Mouse (Mus musculus) CH12.LX (cell line): ENCODE measurements around the gene Med19. TPM values are rescaled to one million over a fixed set of nuclear protein-coding genes. Genes with fewer than 3 reads are reported as not detected.
"Not testable (repeated sequence)": the region's sequence is repeated elsewhere in the genome, so short reads cannot be mapped to it uniquely, and the experiment has no call there.

Experiments
- DNase-seq: peaks from one replicate; pipeline ENCODE4 v3.0.0-alpha.2; 2013; ENCODE audit errors: extremely low read depth
- H3K27ac ChIP-seq: 2 replicates; pipeline ENCODE4 v1.5.1; 2012; ENCODE audit warnings: low read depth, mild to moderate bottlenecking, control low read depth, moderate library complexity; ENCODE audit not compliant: insufficient read depth
- H3K27me3 ChIP-seq: replicated peaks from 2 replicates; pipeline ENCODE3; 2012; ENCODE audit warnings: inconsistent platforms
- H3K36me3 ChIP-seq, 2 experiments: replicated peaks in 1 of 2; 2 replicates each; pipeline versions ENCODE3 to v1.6.1; 2012; ENCODE audit warnings: inconsistent platforms in 1 of 2, low read length in 1 of 2, mild to moderate bottlenecking in 1 of 2, mixed read lengths in 1 of 2, moderate library complexity in 1 of 2; ENCODE audit not compliant: control insufficient read depth in 1 of 2, insufficient read depth in 1 of 2
- H3K4me1 ChIP-seq, 2 experiments: 2 replicates each; pipeline ENCODE4 v1.6.1; 2012; ENCODE audit warnings: inconsistent platforms in 1 of 2, moderate library complexity in 1 of 2; ENCODE audit not compliant: insufficient read depth in 2 of 2, control insufficient read depth in 1 of 2
- H3K4me2 ChIP-seq: 2 replicates; pipeline ENCODE4 v1.6.1; 2012; ENCODE audit warnings: low read depth, mild to moderate bottlenecking, control low read depth; ENCODE audit not compliant: poor library complexity, insufficient read depth, severe bottlenecking
- H3K4me3 ChIP-seq, 3 experiments: fragments of 150-350 bp in 1 of 3; sonication (generic) in 1 of 3; replicated peaks in 1 of 3; 2 replicates each; pipeline versions ENCODE3 to v1.5.1; 2011 to 2012; ENCODE audit warnings: low read depth in 2 of 3, low read length in 2 of 3, mild to moderate bottlenecking in 2 of 3, moderate library complexity in 2 of 3, control low read depth in 1 of 3, improper control_type of control experiment in 1 of 3, inconsistent platforms in 1 of 3, mixed read lengths in 1 of 3; ENCODE audit not compliant: poor library complexity in 1 of 3
- H3K79me2 ChIP-seq: replicated peaks from 2 replicates; pipeline ENCODE4 v1.6.1; 2012; ENCODE audit warnings: mild to moderate bottlenecking, moderate library complexity; ENCODE audit not compliant: control insufficient read depth, poor library complexity, insufficient read depth, severe bottlenecking; ENCODE audit errors: extremely low read depth
- H3K9ac ChIP-seq: 2 replicates; pipeline ENCODE4 v1.6.1; 2012; ENCODE audit warnings: low read depth, mild to moderate bottlenecking, control low read depth, moderate library complexity; ENCODE audit not compliant: insufficient read depth
- H3K9me3 ChIP-seq: replicated peaks from 2 replicates; pipeline ENCODE3; 2012; ENCODE audit warnings: low read length, inconsistent platforms, mixed read lengths
- CHD1 ChIP-seq: IDR thresholded peaks from 2 replicates; pipeline ENCODE4 v1.6.1; 2012; ENCODE audit warnings: low read depth, low read length, improper control_type of control experiment, inconsistent platforms
- ELF1 ChIP-seq: IDR thresholded peaks from 2 replicates; pipeline ENCODE4 v1.6.1; 2014; ENCODE audit warnings: low read depth, mild to moderate bottlenecking, inconsistent platforms, low read length, improper control_type of control experiment
- EP300 ChIP-seq: IDR thresholded peaks from 2 replicates; pipeline ENCODE4 v1.6.1; 2011; ENCODE audit warnings: low read length, improper control_type of control experiment
- GABPA ChIP-seq: IDR thresholded peaks from 2 replicates; pipeline ENCODE4 v1.6.1; 2012; ENCODE audit warnings: low read depth, low read length, improper control_type of control experiment, inconsistent platforms; ENCODE audit not compliant: insufficient replicate concordance
- IRF4 ChIP-seq: IDR thresholded peaks from 2 replicates; pipeline ENCODE4 v1.6.1; 2014; ENCODE audit warnings: low read depth, mild to moderate bottlenecking, inconsistent platforms, low read length, improper control_type of control experiment
- KAT2A ChIP-seq: IDR thresholded peaks from 2 replicates; pipeline ENCODE4 v1.6.1; 2012; ENCODE audit warnings: low read length, improper control_type of control experiment, inconsistent platforms; ENCODE audit not compliant: insufficient replicate concordance
- MAFK ChIP-seq: IDR thresholded peaks from 2 replicates; pipeline ENCODE4 v1.6.1; 2011; ENCODE audit warnings: low read length, improper control_type of control experiment; ENCODE audit not compliant: insufficient replicate concordance
- MAZ ChIP-seq: IDR thresholded peaks from 2 replicates; pipeline ENCODE4 v1.6.1; 2012; ENCODE audit warnings: low read depth, mild to moderate bottlenecking, inconsistent platforms, low read length, improper control_type of control experiment, moderate library complexity
- MEF2A ChIP-seq: IDR thresholded peaks from 2 replicates; pipeline ENCODE4 v1.6.1; 2014; ENCODE audit warnings: low read depth, mild to moderate bottlenecking, inconsistent platforms, low read length, improper control_type of control experiment, borderline replicate concordance
- MXI1 ChIP-seq: IDR thresholded peaks from 2 replicates; pipeline ENCODE4 v1.6.1; 2011; ENCODE audit warnings: mild to moderate bottlenecking, low read depth, low read length, improper control_type of control experiment
- MYC ChIP-seq: IDR thresholded peaks from 2 replicates; pipeline ENCODE4 v1.6.1; 2011; ENCODE audit warnings: low read depth, mild to moderate bottlenecking, improper control_type of control experiment, low read length
- NELFE ChIP-seq: IDR thresholded peaks from 2 replicates; pipeline ENCODE4 v1.6.1; 2011; ENCODE audit warnings: low read depth, low read length, improper control_type of control experiment
- PAX5 ChIP-seq: IDR thresholded peaks from 2 replicates; pipeline ENCODE4 v1.6.1; 2012; ENCODE audit warnings: low read length, inconsistent platforms, mixed read lengths
- POLR2A ChIP-seq: IDR thresholded peaks from 2 replicates; pipeline ENCODE4 v1.6.1; 2011; ENCODE audit warnings: low read depth, mild to moderate bottlenecking, improper control_type of control experiment, low read length
- RAD21 ChIP-seq: IDR thresholded peaks from 2 replicates; pipeline ENCODE4 v1.6.1; 2011; ENCODE audit warnings: low read depth, mild to moderate bottlenecking, low read length, improper control_type of control experiment, moderate library complexity
- RCOR1 ChIP-seq: conservative IDR thresholded peaks from 2 replicates; pipeline ENCODE4 v1.6.1; 2012; ENCODE audit warnings: low read depth, mild to moderate bottlenecking, inconsistent platforms, low read length, improper control_type of control experiment
- TBP ChIP-seq: conservative IDR thresholded peaks from 2 replicates; pipeline ENCODE4 v1.6.1; 2011; ENCODE audit warnings: low read depth, low read length, improper control_type of control experiment
- UBTF ChIP-seq: IDR thresholded peaks from 2 replicates; pipeline ENCODE4 v1.6.1; 2012; ENCODE audit warnings: low read depth, mild to moderate bottlenecking, inconsistent platforms, low read length, improper control_type of control experiment, moderate library complexity
- USF1 ChIP-seq: IDR thresholded peaks from 2 replicates; pipeline ENCODE4 v1.6.1; 2014; ENCODE audit warnings: low read depth, mild to moderate bottlenecking, inconsistent platforms, low read length, improper control_type of control experiment
- ZKSCAN1 ChIP-seq: IDR thresholded peaks from 2 replicates; pipeline ENCODE4 v1.6.1; 2012; ENCODE audit warnings: low read depth, inconsistent platforms, low read length, improper control_type of control experiment, borderline replicate concordance
- ZMIZ1 ChIP-seq: IDR thresholded peaks from 2 replicates; pipeline ENCODE4 v1.6.1; 2012; ENCODE audit warnings: low read depth, mild to moderate bottlenecking, inconsistent platforms, low read length, improper control_type of control experiment
- ZNF384 ChIP-seq: IDR thresholded peaks from 2 replicates; pipeline ENCODE4 v1.6.1; 2012; ENCODE audit warnings: low read depth, low read length, improper control_type of control experiment, inconsistent platforms
- dilution Hi-C: fragments of 300-500 bp; cut with MboI; formaldehyde crosslinking; loops from 2 replicates; pipeline ENCODE4 v1.14.3; 2020; ENCODE audit warnings: low sequenced_read_pairs; ENCODE audit not compliant: extremely low pct_unique_long_range_greater_than_20kb, extremely low pct_ligation_motif_present
- in situ Hi-C: fragments of 300-500 bp; cut with MboI; formaldehyde crosslinking; loops from 3 replicates; pipeline ENCODE4 v1.14.3; 2019; ENCODE audit warnings: low sequenced_read_pairs, low pct_ligation_motif_present, low pct_unique_long_range_greater_than_20kb, mixed read lengths
- polyA plus RNA-seq: library from polyadenylated mRNA; unstranded; fragments of >175 nt; gene quantifications from 2 replicates; pipeline ENCODE4 v1.2.1, GENCODE M21; 2012; ENCODE audit warnings: low read depth; ENCODE audit not compliant: insufficient read length
- total RNA-seq, 2 experiments: library from RNA; depleted of rRNA; stranded (reverse); fragments of 300-350 nt in 1 of 2; fragments of >200 nt in 1 of 2; gene quantifications; 2 replicates each; pipeline ENCODE4 v1.2.3; 2012 to 2014

Med19 gene
- total and polyA plus RNA-seq, 3 experiments: 10.7 to 25.9 (median 23.1) TPM

DNA sequence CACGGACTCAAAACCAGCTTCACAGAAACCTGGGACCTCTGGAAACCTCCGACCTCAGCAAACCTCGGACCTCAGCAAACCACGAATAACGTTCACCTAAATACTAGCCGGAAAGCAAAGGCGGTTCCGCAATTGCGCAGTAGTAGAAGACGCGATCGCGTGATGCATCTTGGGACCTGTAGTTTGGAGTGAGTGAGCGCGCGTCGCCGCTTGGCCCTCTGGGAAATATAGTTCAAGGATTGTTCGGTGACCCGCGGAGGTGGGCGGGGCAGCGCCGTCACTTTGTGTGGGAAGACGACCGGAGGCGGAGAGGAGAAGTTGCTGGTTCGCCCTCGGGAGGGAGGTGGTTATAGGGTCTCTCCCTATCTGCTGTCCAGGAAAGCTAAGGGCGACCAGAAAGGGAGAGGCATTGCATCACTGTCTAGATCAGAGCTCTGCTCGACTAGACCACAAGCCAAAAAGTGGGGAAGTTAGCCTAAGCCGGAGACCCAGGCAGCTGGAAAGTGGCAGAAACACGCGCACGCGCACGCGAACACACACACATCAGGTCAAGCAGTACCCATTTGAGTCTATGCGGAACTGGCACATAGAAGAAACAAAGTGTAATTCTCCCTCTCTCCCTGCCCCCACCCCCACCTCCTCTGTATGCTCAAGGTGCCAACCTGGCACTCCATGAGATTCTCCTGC, 49.1 kb downstream of the Med19 start, which contains the start of gene Clp1 (continued):
- no peak for TF ChIP-seq PAX5
- TF ChIP-seq MEF2A: 0 out of 2 replicates have a peak, but pooled peaks have one; percentile 63
- no peak for TF ChIP-seq ZKSCAN1
- TF ChIP-seq NELFE: peak; percentile 92
- TF ChIP-seq TBP: peak; percentile 89
- peak; percentile 78; the same call in 1 of the 2 replicates for TF ChIP-seq GABPA

GRCm38 (mm10) chr2:84728191-84728590, 50.0 kb downstream of the Med19 start:
- in situ Hi-C loops, H3K27ac ChIP-seq, DNase-seq, H3K9me3 ChIP-seq, dilution Hi-C loops, H3K4me2 ChIP-seq, H3K27me3 ChIP-seq: not testable (repeated sequence)
- Histone ChIP-seq H3K9ac (peak overlapping the region; percentile 98; the same call in 1 of the 2 replicates), H3K4me1 (peaks cover 8 to 33% of the 10 kb centered on the region in 2 experiments), H3K79me2 (peaks cover 30% of the 10 kb centered on the region), H3K4me3 (peak overlapping the region in 1 of 3 experiments; percentile 76), H3K36me3 (peaks cover 16 to 27% of the 10 kb centered on the region in 2 experiments)

DNA sequence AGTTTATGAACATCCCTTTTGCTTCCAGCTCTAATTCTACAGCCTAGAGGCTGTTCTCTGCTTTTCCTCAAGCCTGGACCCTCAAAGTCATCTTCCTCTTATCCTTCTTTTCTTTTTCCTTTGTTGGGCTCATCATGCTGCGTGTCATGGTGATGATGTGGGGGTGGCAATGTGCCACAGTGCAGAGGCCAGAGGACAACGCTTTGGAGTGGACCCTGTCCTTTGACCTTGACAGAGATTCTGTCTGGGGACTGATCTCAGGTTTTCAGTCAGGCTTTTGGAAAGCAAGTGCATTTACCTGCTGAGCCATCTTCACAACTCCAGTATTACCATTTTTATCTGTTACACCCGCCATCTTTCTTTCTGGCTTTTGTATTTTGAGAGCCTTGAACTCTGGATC, 53.0 kb downstream of the Med19 start:
- Histone ChIP-seq H3K27ac (no peak overlapping the region), H3K9ac (no peak overlapping the region), H3K4me3 (no peak overlapping the region), H3K4me2 (no peak overlapping the region), H3K36me3 (no peaks in the 10 kb centered on the region), H3K4me1 (peaks cover 3% of the 10 kb centered on the region in 2 experiments; a peak in 3 of 4 replicates), H3K79me2 (peaks cover 8% of the 10 kb centered on the region), H3K27me3 (peaks cover 11% of the 10 kb centered on the region), H3K9me3 (no peaks in the 10 kb centered on the region)
- dilution Hi-C loops: no loop called here
- no peak for DNase-seq
- TF ChIP-seq CHD1 (no peak), KAT2A (no peak), UBTF (no peak), RCOR1 (no peak), MAFK (no peak), USF1 (no peak), ZKSCAN1 (no peak), ZNF384 (no peak), TBP (no peak), MXI1 (no peak), MYC (no peak), ZMIZ1 (no peak), ELF1 (no peak), RAD21 (no peak), EP300 (no peak), IRF4 (no peak), MAZ (no peak), POLR2A (no peak)
- in situ Hi-C loops: no loop called here
